Mouse (Mus musculus): ENCODE measurements around the gene Creld2. TPM values are rescaled to one million over a fixed set of nuclear protein-coding genes. Genes with fewer than 3 reads are reported as not detected.

Creld2 gene
- 6.4 TPM for polyA plus RNA-seq (2014; fragmentation: Illumina TruSeq; extraction: RNeasy Lipid Tissue Mini Kit (QIAGEN cat#74804); ENCODE audit: low read depth, low replicate concordance)

DNA sequence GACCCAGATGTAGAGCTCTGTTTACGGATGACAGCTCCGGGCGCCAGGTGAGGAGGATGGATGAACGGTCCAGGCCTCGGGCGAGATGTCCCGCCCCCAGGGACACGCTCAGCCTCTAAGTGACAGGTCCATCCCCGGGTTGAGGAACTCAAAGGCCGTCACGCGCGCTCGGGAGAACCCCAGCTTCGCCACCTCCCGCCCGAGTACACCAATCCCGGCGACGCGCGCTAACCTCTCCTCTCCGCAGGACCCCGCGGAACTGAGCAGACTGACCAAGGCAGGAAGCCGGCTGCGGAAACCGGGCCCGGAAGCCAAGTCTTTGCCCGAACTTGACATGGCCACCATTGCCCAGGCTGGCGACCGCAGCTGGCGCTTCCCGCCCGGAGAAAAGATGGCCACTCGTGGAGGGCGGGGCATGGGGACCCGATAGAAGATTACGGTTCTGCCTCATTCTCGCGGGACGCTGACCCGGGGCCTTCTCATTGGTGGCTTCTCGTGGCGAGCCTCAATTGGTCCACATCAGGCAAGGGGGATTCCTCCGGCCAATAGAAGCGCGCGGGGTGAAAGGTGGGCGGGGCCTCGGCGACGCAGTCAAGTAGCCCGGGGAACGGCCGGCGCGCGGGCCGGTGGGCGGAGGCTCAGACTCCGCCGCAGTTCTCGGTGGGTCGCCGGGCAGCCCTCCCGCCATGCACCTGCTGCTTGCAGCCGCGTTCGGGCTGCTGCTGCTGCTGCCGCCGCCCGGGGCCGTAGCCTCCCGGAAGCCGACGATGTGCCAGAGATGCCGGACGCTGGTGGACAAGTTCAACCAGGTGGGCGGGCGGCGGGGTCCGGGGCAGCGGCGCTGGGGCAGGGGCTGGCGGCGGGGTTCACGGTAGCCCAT, at the start of gene Creld2, which contains the start of gene Alg12:
Creld2 (plus strand) TSS at position 621 of the 880 bp plus-strand sequence.
Alg12 (minus strand) TSS at position 293 of the 880 bp plus-strand sequence.

DNA sequence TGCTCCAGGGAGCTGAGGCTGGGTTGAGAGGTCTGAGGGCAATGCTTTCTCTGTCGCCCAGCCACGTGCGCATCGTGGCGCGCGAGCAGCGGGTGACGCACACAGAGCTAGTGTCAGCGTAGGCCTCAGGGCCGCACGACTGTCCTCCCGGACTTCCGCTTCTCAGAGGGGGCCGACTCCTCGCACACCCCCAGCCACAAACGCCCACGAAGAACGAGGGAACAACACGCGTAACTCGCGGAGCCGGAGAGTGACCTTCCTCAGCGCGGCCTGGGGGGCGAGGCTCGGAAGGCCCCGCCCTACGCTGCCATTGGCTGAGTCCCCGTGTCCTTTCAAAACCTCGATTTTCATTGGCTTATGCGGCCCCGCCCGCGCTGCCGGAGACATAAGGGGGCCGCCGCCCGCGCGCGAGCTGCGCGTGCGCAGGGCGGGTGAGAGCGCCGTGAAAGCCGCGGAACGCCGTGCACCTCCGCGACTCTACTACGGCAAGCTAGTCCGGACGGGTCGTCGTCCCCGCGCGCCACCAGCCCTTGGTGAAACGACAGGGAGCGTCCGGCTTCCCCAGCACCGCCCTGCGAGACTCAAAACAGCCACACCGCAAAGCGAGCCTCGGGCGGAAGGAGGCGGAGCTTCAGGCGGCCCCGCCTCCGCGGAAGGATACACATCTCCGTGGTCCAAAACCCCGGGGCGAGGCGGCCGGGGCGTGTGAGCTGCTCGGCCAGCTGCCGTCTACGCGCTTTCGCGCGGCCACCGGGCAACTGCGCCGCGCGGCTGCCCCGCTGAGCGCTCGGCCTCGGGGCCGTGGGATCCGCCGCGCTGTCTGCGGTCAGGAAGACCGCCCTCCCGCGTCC, 42.6 kb downstream of the Creld2 start, which contains the start of gene Pim3:
Pim3 (plus strand) TSS at position 415 of the 851 bp plus-strand sequence.

Other genes with a start within 250 kb of the Creld2 start
- not detected for gene Zdhhc25, start 219.3 kb upstream of the Creld2 start, polyA plus RNA-seq (2014; fragmentation: Illumina TruSeq; extraction: RNeasy Lipid Tissue Mini Kit (QIAGEN cat#74804); ENCODE audit: low read depth, low replicate concordance)
- 43.2 TPM for gene Brd1, start 85.4 kb upstream of the Creld2 start, polyA plus RNA-seq (2014; fragmentation: Illumina TruSeq; extraction: RNeasy Lipid Tissue Mini Kit (QIAGEN cat#74804); ENCODE audit: low read depth, low replicate concordance)
- 24.8 TPM for gene Zbed4, start 68.0 kb upstream of the Creld2 start, polyA plus RNA-seq (2014; fragmentation: Illumina TruSeq; extraction: RNeasy Lipid Tissue Mini Kit (QIAGEN cat#74804); ENCODE audit: low read depth, low replicate concordance)
- 5.1 TPM for gene Alg12, start 328 bp upstream of the Creld2 start, polyA plus RNA-seq (2014; fragmentation: Illumina TruSeq; extraction: RNeasy Lipid Tissue Mini Kit (QIAGEN cat#74804); ENCODE audit: low read depth, low replicate concordance)
- 2.9 TPM for gene Pim3, start 42.5 kb downstream of the Creld2 start, polyA plus RNA-seq (2014; fragmentation: Illumina TruSeq; extraction: RNeasy Lipid Tissue Mini Kit (QIAGEN cat#74804); ENCODE audit: low read depth, low replicate concordance)
- gene Ttll8, start 134.8 kb downstream of the Creld2 start, polyA plus RNA-seq (2014; fragmentation: Illumina TruSeq; extraction: RNeasy Lipid Tissue Mini Kit (QIAGEN cat#74804); ENCODE audit: low read depth, low replicate concordance) = not detected
- gene Mlc1, start 159.4 kb downstream of the Creld2 start, polyA plus RNA-seq (2014; fragmentation: Illumina TruSeq; extraction: RNeasy Lipid Tissue Mini Kit (QIAGEN cat#74804); ENCODE audit: low read depth, low replicate concordance) = not detected
- not detected for gene Mov10l1, start 163.3 kb downstream of the Creld2 start, polyA plus RNA-seq (2014; fragmentation: Illumina TruSeq; extraction: RNeasy Lipid Tissue Mini Kit (QIAGEN cat#74804); ENCODE audit: low read depth, low replicate concordance)
- gene Panx2, start 240.1 kb downstream of the Creld2 start, polyA plus RNA-seq (2014; fragmentation: Illumina TruSeq; extraction: RNeasy Lipid Tissue Mini Kit (QIAGEN cat#74804); ENCODE audit: low read depth, low replicate concordance) = not detected